Mouse (Mus musculus) megakaryocyte, embryonic 14.5 days (primary cell): ENCODE data around the gene Eef2k.

ENCODE experiments used
- FLI1 ChIP-seq: IDR thresholded peaks from 2 replicates; pipeline ENCODE4 v1.6.1; 2012; ENCODE audit warnings: low read length, inconsistent platforms, mixed read lengths
- GATA1 ChIP-seq: IDR thresholded peaks from 3 replicates; pipeline ENCODE4 v1.6.1; 2012; ENCODE audit warnings: mixed read lengths, low read length, inconsistent platforms, borderline replicate concordance

DNA sequence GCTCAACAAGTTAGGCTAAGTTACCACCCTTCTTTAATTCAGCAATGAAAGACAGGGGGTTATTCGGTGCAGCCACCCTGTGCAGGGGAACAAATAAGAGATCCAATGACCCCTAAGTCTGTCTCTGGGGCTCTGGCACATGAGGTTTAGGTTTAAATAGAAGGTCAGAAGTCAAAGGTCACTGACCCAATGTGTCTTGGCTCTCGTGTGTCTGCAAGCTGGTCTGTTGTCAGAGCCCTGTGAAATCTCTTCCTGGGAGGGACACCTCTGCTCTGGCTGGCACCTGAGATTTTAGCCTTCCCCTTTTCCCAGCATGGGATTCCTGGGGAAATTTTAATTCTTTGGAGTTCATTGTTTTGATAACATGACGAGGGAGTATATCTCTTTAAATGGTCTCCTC is 19.6 kb downstream of the Eef2k start:
- TF ChIP-seq FLI1 (no peak), GATA1 (no peak)
